Mouse (Mus musculus): ENCODE results near the gene Clint1. TPM values are rescaled to one million over a fixed set of nuclear protein-coding genes. Genes with fewer than 3 reads are reported as not detected.

Gene Clint1
- polyA plus RNA-seq, 1 experiment from 2014 or later = 84.5 TPM

- H3K36me3 ChIP-seq = no peaks in the 10 kb centered on the region
- no peak for ATAC-seq (ENCODE audit: insufficient number of reproducible peaks, low FRiP score, low TSS enrichment, low read depth)
- H3K27me3 ChIP-seq = no peaks in the 10 kb centered on the region
- H3K4me2 ChIP-seq = no peak overlapping the region
- 0 out of 2 replicates have a peak, but pooled peaks cover 3% of the 10 kb centered on the region for H3K4me1 ChIP-seq
- no peak overlapping the region for H3K9ac ChIP-seq
- no peak overlapping the region for H3K27ac ChIP-seq
- 91% methylated on average over 6 of the region's 6 CpGs for WGBS
- no peak overlapping the region for H3K4me3 ChIP-seq
- H3K9me3 ChIP-seq = no peaks in the 10 kb centered on the region
Observed at GRCm38 (mm10) chr11:45918018-45918417, 66.2 kb downstream of the Clint1 start.

DNA sequence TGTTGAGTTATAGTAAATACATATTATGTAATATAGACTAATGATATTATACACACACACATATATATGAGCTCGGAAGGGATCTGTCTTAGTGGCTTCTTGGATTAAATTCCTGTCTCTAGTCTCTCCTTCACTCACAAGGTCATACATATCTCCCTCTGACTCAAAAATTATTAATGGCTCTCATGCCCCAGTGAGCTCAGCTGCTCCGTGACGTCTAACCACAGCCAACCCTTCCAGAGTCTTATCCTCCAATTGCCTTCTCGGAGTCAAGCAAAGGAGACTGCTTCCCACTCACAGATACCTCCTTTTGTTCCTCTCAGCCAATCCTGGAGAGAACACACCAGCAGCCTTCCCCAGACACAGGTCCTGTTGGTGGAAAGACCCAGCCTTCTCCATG, 67.0 kb downstream of the Clint1 start:
- Histone ChIP-seq H3K4me3 (no peak overlapping the region), H3K4me2 (no peak overlapping the region), H3K9me3 (no peaks in the 10 kb centered on the region), H3K27me3 (no peaks in the 10 kb centered on the region), H3K27ac (no peak overlapping the region), H3K9ac (no peak overlapping the region), H3K4me1 (0 out of 2 replicates have a peak, but pooled peaks cover 3% of the 10 kb centered on the region), H3K36me3 (no peaks in the 10 kb centered on the region)
- no peak for ATAC-seq (ENCODE audit: insufficient number of reproducible peaks, low FRiP score, low TSS enrichment, low read depth)
- WGBS = 80% methylated on average over 4 of the region's 4 CpGs

- Histone ChIP-seq H3K4me2 (no peak overlapping the region), H3K9ac (no peak overlapping the region), H3K4me3 (no peak overlapping the region), H3K9me3 (no peaks in the 10 kb centered on the region), H3K36me3 (no peaks in the 10 kb centered on the region), H3K27ac (no peak overlapping the region), H3K27me3 (no peaks in the 10 kb centered on the region), H3K4me1 (0 out of 2 replicates have a peak, but pooled peaks cover 3% of the 10 kb centered on the region)
- 51% methylated on average over 8 of the region's 8 CpGs for WGBS
- ATAC-seq (ENCODE audit: insufficient number of reproducible peaks, low FRiP score, low TSS enrichment, low read depth) = no peak
Observed at GRCm38 (mm10) chr11:45921026-45921425, 69.2 kb downstream of the Clint1 start.

DNA sequence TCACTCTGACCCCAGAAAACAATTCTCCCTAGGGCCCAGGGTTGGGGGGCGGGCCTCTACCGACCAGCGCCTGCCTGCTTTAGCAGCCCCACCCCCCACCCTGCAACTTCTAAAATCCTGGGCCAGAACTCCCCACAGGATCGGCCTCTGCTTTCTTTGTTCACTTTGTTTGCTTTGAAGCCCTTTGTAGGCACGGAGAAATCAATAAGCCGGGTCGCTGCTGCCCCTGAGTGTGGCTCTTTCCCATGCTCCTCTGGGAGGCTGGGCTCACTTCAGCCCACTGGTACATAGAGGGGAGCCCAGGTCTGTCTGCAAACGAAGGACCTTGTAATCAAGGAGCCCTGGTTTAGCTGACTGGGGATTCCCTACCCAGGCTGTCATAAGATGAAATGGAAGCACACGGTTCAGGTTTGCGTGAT, 69.6 kb downstream of the Clint1 start:
- H3K27ac ChIP-seq = no peak overlapping the region
- WGBS = 14% methylated on average over 10 of the region's 10 CpGs

GRCm38 (mm10) chr11:45925436-45925835, 73.6 kb downstream of the Clint1 start:
- no peaks in the 10 kb centered on the region for H3K9me3 ChIP-seq
- H3K4me2 ChIP-seq = no peak overlapping the region
- ATAC-seq (ENCODE audit: insufficient number of reproducible peaks, low FRiP score, low TSS enrichment, low read depth) = no peak
- WGBS = 27% methylated on average over 6 of the region's 6 CpGs
- H3K9ac ChIP-seq = no peak overlapping the region
- H3K27ac ChIP-seq = no peak overlapping the region
- 0 out of 2 replicates have a peak, but pooled peaks cover 3% of the 10 kb centered on the region for H3K4me1 ChIP-seq
- no peaks in the 10 kb centered on the region for H3K27me3 ChIP-seq
- H3K36me3 ChIP-seq = peaks cover 12% of the 10 kb centered on the region; the same call in 1 of the 2 replicates
- H3K4me3 ChIP-seq = no peak overlapping the region

More for the DNA sequence above, 69.6 kb downstream of the Clint1 start:
- no peak overlapping the region for H3K4me3 ChIP-seq
- no peaks in the 10 kb centered on the region for H3K9me3 ChIP-seq
- H3K9ac ChIP-seq = no peak overlapping the region
- H3K36me3 ChIP-seq = no peaks in the 10 kb centered on the region
- no peaks in the 10 kb centered on the region for H3K27me3 ChIP-seq
- H3K4me1 ChIP-seq = 0 out of 2 replicates have a peak, but pooled peaks cover 3% of the 10 kb centered on the region
- no peak for ATAC-seq (ENCODE audit: insufficient number of reproducible peaks, low FRiP score, low TSS enrichment, low read depth)
- no peak overlapping the region for H3K4me2 ChIP-seq

GRCm38 (mm10) chr11:45926640-45927082, 74.8 kb downstream of the Clint1 start:
- H3K4me3 ChIP-seq = peak overlapping the region; percentile 43
- WGBS = under 1% methylated on average over 9 of the region's 9 CpGs
- peaks cover 18% of the 10 kb centered on the region; the same call in 1 of the 2 replicates for H3K36me3 ChIP-seq
- peak overlapping the region; percentile 60 for H3K4me2 ChIP-seq
- peak; percentile 59 for ATAC-seq (ENCODE audit: insufficient number of reproducible peaks, low FRiP score, low TSS enrichment, low read depth)
- no peaks in the 10 kb centered on the region for H3K27me3 ChIP-seq
- peak overlapping the region; percentile 63; the same call in 1 of the 2 replicates for H3K27ac ChIP-seq
- H3K9ac ChIP-seq = no peak overlapping the region
- no peaks in the 10 kb centered on the region for H3K9me3 ChIP-seq
- H3K4me1 ChIP-seq = no peaks in the 10 kb centered on the region

GRCm38 (mm10) chr11:45927456-45927855, 75.6 kb downstream of the Clint1 start:
- no peak for ATAC-seq (ENCODE audit: insufficient number of reproducible peaks, low FRiP score, low TSS enrichment, low read depth)
- H3K9me3 ChIP-seq = no peaks in the 10 kb centered on the region
- H3K4me2 ChIP-seq = no peak overlapping the region
- 56% methylated on average over 5 of the region's 5 CpGs for WGBS
- H3K27me3 ChIP-seq = no peaks in the 10 kb centered on the region
- H3K4me3 ChIP-seq = no peak overlapping the region
- H3K9ac ChIP-seq = no peak overlapping the region
- H3K27ac ChIP-seq = no peak overlapping the region
- no peaks in the 10 kb centered on the region for H3K4me1 ChIP-seq
- peaks cover 18% of the 10 kb centered on the region; the same call in 1 of the 2 replicates for H3K36me3 ChIP-seq

- Histone ChIP-seq H3K9me3 (no peaks in the 10 kb centered on the region), H3K4me3 (no peak overlapping the region), H3K4me2 (no peak overlapping the region), H3K27ac (no peak overlapping the region), H3K27me3 (no peaks in the 10 kb centered on the region), H3K9ac (no peak overlapping the region), H3K36me3 (peaks cover 37% of the 10 kb centered on the region), H3K4me1 (no peaks in the 10 kb centered on the region)
- WGBS = 86% methylated on average over 10 of the region's 10 CpGs
- no peak for ATAC-seq (ENCODE audit: insufficient number of reproducible peaks, low FRiP score, low TSS enrichment, low read depth)
Observed at GRCm38 (mm10) chr11:45929541-45929940, 77.7 kb downstream of the Clint1 start.

DNA sequence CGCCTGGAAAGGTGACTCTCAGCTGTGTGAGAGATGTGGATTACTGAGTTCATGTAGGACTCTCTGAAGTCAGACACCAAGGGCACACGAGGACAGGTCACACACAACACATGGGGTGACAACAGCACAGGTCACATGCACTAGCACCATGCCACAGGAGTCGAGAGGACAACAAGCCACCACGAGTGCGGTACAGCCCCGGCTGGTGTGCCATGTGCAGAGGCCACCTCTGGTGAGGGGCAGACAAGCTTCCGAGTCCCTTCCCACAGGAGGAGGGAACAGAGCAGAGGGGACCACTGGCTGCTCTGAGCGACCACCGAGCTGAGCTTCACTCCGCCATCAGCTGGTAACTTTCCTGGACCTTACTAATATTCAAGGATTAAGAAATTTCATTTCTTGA, 80.9 kb downstream of the Clint1 start:
- H3K4me3 ChIP-seq = no peak overlapping the region
- H3K4me2 ChIP-seq = no peak overlapping the region
- no peaks in the 10 kb centered on the region for H3K4me1 ChIP-seq
- no peaks in the 10 kb centered on the region for H3K9me3 ChIP-seq
- no peak for ATAC-seq (ENCODE audit: insufficient number of reproducible peaks, low FRiP score, low TSS enrichment, low read depth)
- 91% methylated on average over 10 of the region's 10 CpGs for WGBS
- no peaks in the 10 kb centered on the region for H3K27me3 ChIP-seq
- H3K27ac ChIP-seq = no peak overlapping the region
- no peak overlapping the region for H3K9ac ChIP-seq
- peaks cover 65% of the 10 kb centered on the region for H3K36me3 ChIP-seq

- Histone ChIP-seq H3K4me2 (no peak overlapping the region), H3K9me3 (no peaks in the 10 kb centered on the region), H3K36me3 (peaks cover 46% of the 10 kb centered on the region), H3K27ac (no peak overlapping the region), H3K27me3 (no peaks in the 10 kb centered on the region), H3K4me1 (no peaks in the 10 kb centered on the region), H3K4me3 (no peak overlapping the region), H3K9ac (no peak overlapping the region)
- ATAC-seq (ENCODE audit: insufficient number of reproducible peaks, low FRiP score, low TSS enrichment, low read depth) = no peak
- WGBS = 93% methylated on average over 8 of the region's 8 CpGs
Observed at GRCm38 (mm10) chr11:45937478-45937877, 85.6 kb downstream of the Clint1 start.

DNA sequence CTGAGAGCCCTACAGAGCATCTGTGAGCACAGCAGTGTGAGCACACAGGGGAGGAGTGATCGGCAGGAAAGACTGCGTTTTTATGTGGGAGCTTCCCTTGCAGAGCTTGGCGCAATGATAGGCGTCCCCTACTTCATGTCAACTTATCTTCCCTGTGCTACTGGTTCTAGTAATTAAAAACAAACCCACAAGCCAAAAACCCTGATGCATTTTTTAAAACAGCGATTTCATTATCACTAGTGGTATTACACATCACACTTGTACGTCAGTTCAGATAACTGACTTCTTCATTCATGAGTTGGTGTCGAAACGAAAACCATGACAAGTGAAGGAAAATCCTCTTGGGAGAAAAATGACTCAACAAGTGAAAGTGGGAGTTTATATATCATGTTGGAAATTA, 87.1 kb downstream of the Clint1 start:
- Histone ChIP-seq H3K4me1 (peaks cover 11% of the 10 kb centered on the region), H3K27ac (no peak overlapping the region), H3K27me3 (no peaks in the 10 kb centered on the region), H3K36me3 (peaks cover 34% of the 10 kb centered on the region), H3K4me3 (no peak overlapping the region), H3K9ac (no peak overlapping the region), H3K4me2 (no peak overlapping the region), H3K9me3 (no peaks in the 10 kb centered on the region)
- 88% methylated on average over 8 of the region's 8 CpGs for WGBS
- no peak for ATAC-seq (ENCODE audit: insufficient number of reproducible peaks, low FRiP score, low TSS enrichment, low read depth)

- Histone ChIP-seq H3K4me3 (no peak overlapping the region), H3K27me3 (no peaks in the 10 kb centered on the region), H3K36me3 (peaks cover 3% of the 10 kb centered on the region; the same call in 1 of the 2 replicates), H3K4me2 (no peak overlapping the region), H3K9ac (no peak overlapping the region), H3K27ac (no peak overlapping the region), H3K9me3 (no peaks in the 10 kb centered on the region), H3K4me1 (peaks cover 15% of the 10 kb centered on the region)
- ATAC-seq (ENCODE audit: insufficient number of reproducible peaks, low FRiP score, low TSS enrichment, low read depth) = no peak
- WGBS = 91% methylated on average over 7 of the region's 7 CpGs
Observed at GRCm38 (mm10) chr11:45942281-45942680, 90.4 kb downstream of the Clint1 start.
